Mouse (Mus musculus) liver, postnatal 0 days (tissue): ENCODE data around the gene Usp18.

Source experiments
- CTCF ChIP-seq: sonication (generic); IDR thresholded peaks from 2 replicates; pipeline ENCODE4 v1.5.1; 2016; ENCODE audit warnings: antibody characterized with exemption, low read depth
- EP300 ChIP-seq: IDR thresholded peaks from 2 replicates; pipeline ENCODE4 v1.6.1; 2016; ENCODE audit warnings: antibody characterized with exemption, low read depth, mild to moderate bottlenecking

DNA sequence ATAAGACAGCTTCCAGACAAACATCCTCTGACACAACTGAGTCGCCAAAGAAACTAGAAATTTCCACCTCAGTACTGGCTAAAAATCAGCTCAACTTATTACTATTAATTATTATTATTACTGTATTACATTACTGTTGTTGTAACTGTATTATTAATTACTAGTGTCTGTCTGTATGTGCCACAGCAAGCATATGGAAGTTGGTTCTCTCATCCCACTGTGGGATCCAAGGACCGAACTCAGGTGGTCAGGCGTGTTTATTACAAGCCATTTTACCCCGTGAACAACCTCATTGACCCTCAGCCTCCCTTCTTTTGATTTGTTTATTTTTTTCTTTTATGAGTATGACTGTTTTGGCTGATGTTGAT lies 26.0 kb downstream of the Usp18 start:
- TF ChIP-seq CTCF, result no peak
- no peak for TF ChIP-seq EP300
